Mouse (Mus musculus): Measurements from ENCODE around the gene Foxp1.

The Foxp1 gene

GRCm38 (mm10) chr6:98945496-98946412, 576.8 kb downstream of the Foxp1 start:
- CTCF ChIA-PET: no interaction called here

- CTCF ChIA-PET: no interaction called here
Observed at GRCm38 (mm10) chr6:98938348-98938747, 584.2 kb downstream of the Foxp1 start.

- CTCF ChIA-PET: no interaction called here
Observed at GRCm38 (mm10) chr6:98937513-98937912, 585.0 kb downstream of the Foxp1 start.

GRCm38 (mm10) chr6:98936377-98936776, 586.1 kb downstream of the Foxp1 start:
- CTCF ChIA-PET: interaction anchor here (0.6 kb wide), 1 partner anchor 44 kb away, joined by 3 read pairs; no protein-coding TSS in a partner anchor

GRCm38 (mm10) chr6:98935169-98935568, 587.4 kb downstream of the Foxp1 start:
- CTCF ChIA-PET: interaction anchor here (0.7 kb wide), 1 partner anchor 1175 kb away, joined by 3 read pairs; no protein-coding TSS in a partner anchor

- CTCF ChIA-PET: interaction anchor here (0.6 kb wide), 1 partner anchor 36 kb away, joined by 6 read pairs; no protein-coding TSS in a partner anchor
Observed at GRCm38 (mm10) chr6:98934381-98934780, 588.1 kb downstream of the Foxp1 start.

- CTCF ChIA-PET: no interaction called here
Observed at GRCm38 (mm10) chr6:98933135-98933724, 589.3 kb downstream of the Foxp1 start.

- CTCF ChIA-PET: no interaction called here
Observed at GRCm38 (mm10) chr6:98931881-98932540, 590.5 kb downstream of the Foxp1 start.

GRCm38 (mm10) chr6:98930652-98931300, 591.7 kb downstream of the Foxp1 start:
- CTCF ChIA-PET: no interaction called here

- CTCF ChIA-PET: interaction anchor here (0.5 to 0.7 kb wide), 2 partner anchors 31 to 119 kb away, joined by 3 read pairs; no protein-coding TSS in a partner anchor
Observed at GRCm38 (mm10) chr6:98928365-98928764, 594.2 kb downstream of the Foxp1 start.

GRCm38 (mm10) chr6:98901259-98901658, 621.3 kb downstream of the Foxp1 start:
- CTCF ChIA-PET: no interaction called here

GRCm38 (mm10) chr6:98878208-98878607, 644.3 kb downstream of the Foxp1 start:
- CTCF ChIA-PET: no interaction called here

GRCm38 (mm10) chr6:98876401-98876800, 646.1 kb downstream of the Foxp1 start:
- CTCF ChIA-PET: no interaction called here
